Mouse (Mus musculus): Measurements from ENCODE around the gene Dppa3. TPM values are rescaled to one million over a fixed set of nuclear protein-coding genes. Genes with fewer than 3 reads are reported as not detected.

Gene Dppa3
- total and polyA plus RNA-seq, 3 experiments, result not detected

DNA sequence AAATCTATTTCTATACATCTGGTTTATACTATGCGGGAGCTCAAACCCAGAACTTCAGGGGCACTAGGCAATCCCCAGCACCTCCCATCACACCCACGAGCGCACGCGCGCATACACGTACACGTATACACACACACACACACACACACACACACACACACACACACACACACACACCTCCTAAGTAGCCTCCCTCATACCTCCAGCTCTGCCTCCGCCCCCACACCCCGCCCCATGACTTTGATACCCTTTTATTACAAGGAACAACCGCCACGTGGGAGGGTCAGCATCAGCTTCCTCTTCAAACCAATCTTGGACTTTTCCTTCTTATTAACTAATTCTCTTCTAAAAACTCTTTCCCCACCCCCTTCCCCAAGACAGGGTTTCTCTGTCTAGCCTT, 18.5 kb upstream of the Dppa3 start:
- Histone ChIP-seq H3K4me1 (ENCODE audit: insufficient read depth, low read depth, low read length) (peaks cover 12% of the 10 kb centered on the region), H3K9me3 (replicated peaks) (no peaks in the 10 kb centered on the region), H3K27me3 (ENCODE audit: insufficient read depth, low read length) (peaks cover 3% of the 10 kb centered on the region; the same call in 1 of the 2 replicates), H3K4me3 (ENCODE audit: low read depth, low read length) (no peak overlapping the region), H3K36me3 (replicated peaks) (no peaks in the 10 kb centered on the region)
- no peak for DNase-seq (ENCODE audit: low spot score)
- no peak for TF ChIP-seq POLR2AphosphoS5 (IDR thresholded peaks at IDR 0.05; ENCODE audit: insufficient replicate concordance, low read depth, low read length)
- TF ChIP-seq CTCF (IDR thresholded peaks at IDR 0.05; ENCODE audit: low read depth, low read length), result no peak
- no peak for TF ChIP-seq GATA1 (IDR thresholded peaks at IDR 0.05; ENCODE audit: borderline replicate concordance, low read length)
- TF ChIP-seq TAL1 (conservative IDR thresholded peaks at IDR 0.05; ENCODE audit: low read depth, low read length), result no peak
- no peak for TF ChIP-seq GATA2 (IDR thresholded peaks at IDR 0.05; ENCODE audit: borderline replicate concordance, low read depth, low read length)
- ATAC-seq (ENCODE audit: extremely low read depth, insufficient number of reproducible peaks, low FRiP score, poor library complexity, severe bottlenecking), result no peak

GRCm38 (mm10) chr6:122608434-122609376, 17.5 kb upstream of the Dppa3 start:
- no peak for ATAC-seq (ENCODE audit: extremely low read depth, insufficient number of reproducible peaks, low FRiP score, poor library complexity, severe bottlenecking)

GRCm38 (mm10) chr6:122609377-122609728, 16.9 kb upstream of the Dppa3 start:
- ATAC-seq (ENCODE audit: extremely low read depth, insufficient number of reproducible peaks, low FRiP score, poor library complexity, severe bottlenecking) (no peak), DNase-seq (ENCODE audit: low spot score) (no peak)
- TF ChIP-seq GATA1 (IDR thresholded peaks at IDR 0.05; ENCODE audit: borderline replicate concordance, low read length) (no peak), CTCF (IDR thresholded peaks at IDR 0.05; ENCODE audit: low read depth, low read length) (no peak), TAL1 (conservative IDR thresholded peaks at IDR 0.05; ENCODE audit: low read depth, low read length) (no peak), GATA2 (IDR thresholded peaks at IDR 0.05; ENCODE audit: borderline replicate concordance, low read depth, low read length) (no peak), POLR2AphosphoS5 (IDR thresholded peaks at IDR 0.05; ENCODE audit: insufficient replicate concordance, low read depth, low read length) (no peak)
- Histone ChIP-seq H3K36me3 (replicated peaks) (no peaks in the 10 kb centered on the region), H3K4me3 (ENCODE audit: low read depth, low read length) (no peak overlapping the region), H3K9me3 (replicated peaks) (no peaks in the 10 kb centered on the region), H3K27me3 (ENCODE audit: insufficient read depth, low read length) (peaks cover 3% of the 10 kb centered on the region; the same call in 1 of the 2 replicates), H3K4me1 (ENCODE audit: insufficient read depth, low read depth, low read length) (peaks cover 6% of the 10 kb centered on the region)

More at GRCm38 (mm10) chr6:122608434-122609376, 17.5 kb upstream of the Dppa3 start:
- no peaks in the 10 kb centered on the region for H3K36me3 ChIP-seq (replicated peaks)
- no peak overlapping the region for H3K4me3 ChIP-seq (ENCODE audit: low read depth, low read length)
- H3K27me3 ChIP-seq (ENCODE audit: insufficient read depth, low read length), result peaks cover 3% of the 10 kb centered on the region; the same call in 1 of the 2 replicates
- TF ChIP-seq CTCF (IDR thresholded peaks at IDR 0.05; ENCODE audit: low read depth, low read length), result no peak
- TF ChIP-seq POLR2AphosphoS5 (IDR thresholded peaks at IDR 0.05; ENCODE audit: insufficient replicate concordance, low read depth, low read length), result no peak
- TF ChIP-seq TAL1 (conservative IDR thresholded peaks at IDR 0.05; ENCODE audit: low read depth, low read length), result no peak
- TF ChIP-seq GATA2 (IDR thresholded peaks at IDR 0.05; ENCODE audit: borderline replicate concordance, low read depth, low read length), result no peak
- TF ChIP-seq GATA1 (IDR thresholded peaks at IDR 0.05; ENCODE audit: borderline replicate concordance, low read length), result no peak
- DNase-seq (ENCODE audit: low spot score), result no peak
- H3K4me1 ChIP-seq (ENCODE audit: insufficient read depth, low read depth, low read length), result peaks cover 12% of the 10 kb centered on the region
- H3K9me3 ChIP-seq (replicated peaks), result no peaks in the 10 kb centered on the region

- Histone ChIP-seq H3K36me3 (replicated peaks) (no peaks in the 10 kb centered on the region), H3K9me3 (replicated peaks) (no peaks in the 10 kb centered on the region), H3K4me3 (ENCODE audit: low read depth, low read length) (no peak within 1 kb of the TSS), H3K4me1 (ENCODE audit: insufficient read depth, low read depth, low read length) (peaks cover 3% of the 10 kb centered on the region), H3K27me3 (ENCODE audit: insufficient read depth, low read length) (peaks cover 3% of the 10 kb centered on the region; the same call in 1 of the 2 replicates)
- ATAC-seq (ENCODE audit: extremely low read depth, insufficient number of reproducible peaks, low FRiP score, poor library complexity, severe bottlenecking) (no peak), DNase-seq (ENCODE audit: low spot score) (no peak)
- TF ChIP-seq GATA1 (IDR thresholded peaks at IDR 0.05; ENCODE audit: borderline replicate concordance, low read length), result no peak
- TF ChIP-seq POLR2AphosphoS5 (IDR thresholded peaks at IDR 0.05; ENCODE audit: insufficient replicate concordance, low read depth, low read length), result no peak
- no peak for TF ChIP-seq CTCF (IDR thresholded peaks at IDR 0.05; ENCODE audit: low read depth, low read length)
- TF ChIP-seq GATA2 (IDR thresholded peaks at IDR 0.05; ENCODE audit: borderline replicate concordance, low read depth, low read length), result no peak
- no peak for TF ChIP-seq TAL1 (conservative IDR thresholded peaks at IDR 0.05; ENCODE audit: low read depth, low read length)
These were observed 16.4 kb upstream of the Dppa3 start, which contains the start of gene Gdf3 for GRCm38 (mm10) chr6:122609771-122610170. Gene Gdf3 (minus strand): TSS chr6:122610087.

- no peak for TF ChIP-seq TAL1 (conservative IDR thresholded peaks at IDR 0.05; ENCODE audit: low read depth, low read length)
- TF ChIP-seq GATA2 (IDR thresholded peaks at IDR 0.05; ENCODE audit: borderline replicate concordance, low read depth, low read length), result no peak
- TF ChIP-seq GATA1 (IDR thresholded peaks at IDR 0.05; ENCODE audit: borderline replicate concordance, low read length), result no peak
- TF ChIP-seq POLR2AphosphoS5 (IDR thresholded peaks at IDR 0.05; ENCODE audit: insufficient replicate concordance, low read depth, low read length), result no peak
- TF ChIP-seq CTCF (IDR thresholded peaks at IDR 0.05; ENCODE audit: low read depth, low read length), result no peak
- H3K4me1 ChIP-seq (ENCODE audit: insufficient read depth, low read depth, low read length), result peaks cover 3% of the 10 kb centered on the region
These were observed 13.8 kb upstream of the Dppa3 start for GRCm38 (mm10) chr6:122612426-122612825.

GRCm38 (mm10) chr6:122614047-122614446, 12.2 kb upstream of the Dppa3 start:
- ATAC-seq (ENCODE audit: extremely low read depth, insufficient number of reproducible peaks, low FRiP score, poor library complexity, severe bottlenecking) (no peak), DNase-seq (ENCODE audit: low spot score) (no peak)
- H3K27me3 ChIP-seq (ENCODE audit: insufficient read depth, low read length), result peaks cover 6% of the 10 kb centered on the region; the same call in 1 of the 2 replicates
- peaks cover 3% of the 10 kb centered on the region for H3K4me1 ChIP-seq (ENCODE audit: insufficient read depth, low read depth, low read length)
- TF ChIP-seq CTCF (IDR thresholded peaks at IDR 0.05; ENCODE audit: low read depth, low read length) (peak; percentile 58), GATA2 (IDR thresholded peaks at IDR 0.05; ENCODE audit: borderline replicate concordance, low read depth, low read length) (no peak), POLR2AphosphoS5 (IDR thresholded peaks at IDR 0.05; ENCODE audit: insufficient replicate concordance, low read depth, low read length) (no peak), TAL1 (conservative IDR thresholded peaks at IDR 0.05; ENCODE audit: low read depth, low read length) (no peak), GATA1 (IDR thresholded peaks at IDR 0.05; ENCODE audit: borderline replicate concordance, low read length) (no peak)
- H3K9me3 ChIP-seq (replicated peaks), result no peaks in the 10 kb centered on the region
- no peaks in the 10 kb centered on the region for H3K36me3 ChIP-seq (replicated peaks)
- H3K4me3 ChIP-seq (ENCODE audit: low read depth, low read length), result no peak overlapping the region

More at GRCm38 (mm10) chr6:122612426-122612825, 13.8 kb upstream of the Dppa3 start:
- no peak overlapping the region for H3K4me3 ChIP-seq (ENCODE audit: low read depth, low read length)
- no peak for ATAC-seq (ENCODE audit: extremely low read depth, insufficient number of reproducible peaks, low FRiP score, poor library complexity, severe bottlenecking)
- no peaks in the 10 kb centered on the region for H3K9me3 ChIP-seq (replicated peaks)
- H3K36me3 ChIP-seq (replicated peaks), result no peaks in the 10 kb centered on the region
- peaks cover 6% of the 10 kb centered on the region; the same call in 1 of the 2 replicates for H3K27me3 ChIP-seq (ENCODE audit: insufficient read depth, low read length)
- no peak for DNase-seq (ENCODE audit: low spot score)
